Mouse (Mus musculus) heart, postnatal 10 days (tissue): ENCODE measurements around the gene Cntn1. TPM values are rescaled to one million over a fixed set of nuclear protein-coding genes. Genes with fewer than 3 reads are reported as not detected.
A peak's percentile ranks its signal among the peaks of the same experiment; 100 is the strongest.

Experiments used
- DNase-seq, 2 experiments: peaks; one replicate each; pipeline ENCODE4 v3.0.0; 2021
- intact Hi-C: fragments of 180-260 bp; cut with DNase I; formaldehyde crosslinking; loops from one replicate; pipeline ENCODE4 v1.15.1; 2025
- total RNA-seq, 2 experiments: library from RNA; stranded (reverse); gene quantifications; 2 replicates each; pipeline ENCODE4 v1.2.3; 2021

Gene Cntn1
- total RNA-seq, 2 experiments from 2014 or later, result 0.05 to 0.10 TPM

GRCm38 (mm10) chr15:92134254-92134653 is 83.3 kb downstream of the Cntn1 start:
- DNase-seq, result no peak
- intact Hi-C loops, result no loop called here

DNA sequence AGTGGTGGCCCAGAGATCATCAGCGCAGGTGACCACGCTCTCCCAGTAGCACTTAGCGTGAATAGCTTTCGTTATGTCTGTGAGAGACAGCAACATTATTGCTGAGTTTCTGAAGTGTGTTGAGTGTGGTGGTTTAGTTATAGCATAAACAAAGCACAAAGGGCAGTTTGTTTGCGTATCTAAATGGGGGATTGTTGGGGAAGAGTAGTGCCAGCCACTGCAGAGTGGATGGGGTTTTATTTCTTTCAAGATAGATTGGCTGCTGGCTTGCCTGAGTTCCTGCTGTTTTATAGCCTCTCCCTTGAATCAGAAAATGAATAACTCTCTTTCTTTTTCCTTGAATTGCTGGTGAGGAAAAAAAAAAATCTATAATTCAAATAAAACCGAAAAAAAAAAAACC is 86.1 kb downstream of the Cntn1 start:
- intact Hi-C loops, result no loop called here
- no peak for DNase-seq

DNA sequence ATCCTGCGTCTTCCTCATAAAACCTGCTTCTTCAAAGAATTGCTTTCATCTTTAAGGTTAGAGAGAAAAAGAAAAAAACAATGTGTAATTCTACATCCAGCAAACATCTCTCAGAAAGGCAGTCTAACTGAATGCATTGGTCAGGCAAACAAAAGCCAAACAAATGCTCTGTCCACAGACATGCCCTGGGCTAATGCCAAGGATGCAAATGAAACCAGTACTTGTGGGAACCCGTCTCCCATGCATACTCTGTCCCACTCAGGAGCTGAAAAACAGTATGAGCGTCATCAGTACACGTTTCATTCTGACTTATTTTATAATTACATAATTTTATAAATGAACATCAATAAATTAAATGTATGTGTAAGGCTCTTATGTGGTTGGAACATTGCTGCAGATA is 91.0 kb downstream of the Cntn1 start:
- intact Hi-C loops, result no loop called here
- DNase-seq, result no peak

DNA sequence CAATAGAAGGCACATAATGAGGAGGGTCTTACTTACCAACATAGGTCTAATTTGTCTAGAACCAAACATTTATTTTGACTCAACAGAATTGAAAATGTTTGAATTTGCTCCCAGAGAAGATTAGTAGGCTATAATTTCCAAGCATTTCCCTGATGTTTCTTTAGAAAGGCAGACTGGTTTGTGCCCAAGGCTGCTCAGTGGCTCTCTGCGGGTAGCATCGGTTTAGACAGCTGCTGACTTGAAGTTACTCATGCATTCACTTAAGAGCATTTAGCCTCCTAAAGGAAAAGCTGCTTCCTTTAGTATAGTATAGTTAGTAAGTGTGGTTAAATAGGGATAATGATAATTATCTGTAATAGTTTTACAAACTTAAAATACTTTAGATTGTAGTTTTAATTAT is 104.0 kb downstream of the Cntn1 start:
- intact Hi-C loops, result no loop called here
- no peak for DNase-seq

DNA sequence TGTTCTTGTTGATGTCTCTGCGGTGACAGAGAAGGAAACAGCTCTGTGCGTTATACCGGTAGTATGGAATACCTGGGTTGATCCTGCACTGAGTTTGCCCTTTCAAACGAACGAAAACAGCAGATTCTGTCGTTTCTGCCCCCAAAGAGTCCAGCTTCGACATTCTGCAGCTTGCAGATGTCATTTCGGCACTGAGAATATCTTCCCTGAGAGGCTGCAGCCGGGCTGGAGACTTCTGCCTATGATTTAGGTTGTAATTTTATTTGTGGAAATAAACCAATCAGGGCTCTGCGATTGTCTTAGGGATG is 109.8 kb downstream of the Cntn1 start:
- intact Hi-C loops, result no loop called here
- no peak for DNase-seq

- intact Hi-C loops, result no loop called here
- no peak for DNase-seq
Observed at GRCm38 (mm10) chr15:92161163-92162025, 110.4 kb downstream of the Cntn1 start.

DNA sequence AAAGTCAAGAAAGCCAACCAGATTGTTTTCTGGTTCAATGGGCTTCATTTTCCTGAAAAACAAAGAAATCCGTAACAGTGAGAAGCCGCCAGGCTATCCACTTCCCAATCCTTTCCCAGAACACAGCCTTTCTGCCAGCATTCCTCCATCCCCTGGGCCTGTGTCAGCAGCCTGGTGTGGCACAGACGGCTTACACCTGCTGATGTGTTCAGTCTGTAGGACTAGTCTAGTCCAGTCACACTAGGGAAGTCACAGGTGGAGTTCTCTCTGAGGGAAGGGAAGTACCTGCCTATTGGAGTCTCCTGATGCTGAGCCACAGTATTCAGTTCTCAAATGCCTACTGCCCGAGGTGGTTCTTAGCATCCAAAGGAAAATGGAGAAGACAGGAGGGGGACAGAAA is 111.9 kb downstream of the Cntn1 start:
- intact Hi-C loops, result no loop called here
- DNase-seq, result no peak

DNA sequence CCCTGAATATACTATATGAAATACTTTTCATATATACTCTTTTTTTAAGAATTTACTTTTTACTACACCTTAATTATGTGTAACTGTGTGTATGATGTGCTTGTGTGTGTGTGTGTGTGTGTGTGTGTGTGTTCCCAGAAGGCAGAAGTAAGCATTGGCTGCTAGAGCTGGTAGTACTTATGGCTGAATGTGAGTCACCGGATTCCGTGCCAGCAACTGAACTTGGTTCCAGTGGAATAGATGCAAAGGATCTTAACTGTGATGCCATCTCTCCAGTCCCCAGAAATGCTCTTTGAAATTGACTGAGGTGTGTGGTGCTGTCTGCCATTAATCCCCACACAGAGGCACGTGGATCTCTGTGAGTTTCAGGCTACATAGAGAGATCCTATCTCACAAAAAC is 113.2 kb downstream of the Cntn1 start:
- DNase-seq, result no peak
- intact Hi-C loops, result no loop called here

- intact Hi-C loops, result no loop called here
Observed at GRCm38 (mm10) chr15:92166266-92166665, 115.3 kb downstream of the Cntn1 start.

DNA sequence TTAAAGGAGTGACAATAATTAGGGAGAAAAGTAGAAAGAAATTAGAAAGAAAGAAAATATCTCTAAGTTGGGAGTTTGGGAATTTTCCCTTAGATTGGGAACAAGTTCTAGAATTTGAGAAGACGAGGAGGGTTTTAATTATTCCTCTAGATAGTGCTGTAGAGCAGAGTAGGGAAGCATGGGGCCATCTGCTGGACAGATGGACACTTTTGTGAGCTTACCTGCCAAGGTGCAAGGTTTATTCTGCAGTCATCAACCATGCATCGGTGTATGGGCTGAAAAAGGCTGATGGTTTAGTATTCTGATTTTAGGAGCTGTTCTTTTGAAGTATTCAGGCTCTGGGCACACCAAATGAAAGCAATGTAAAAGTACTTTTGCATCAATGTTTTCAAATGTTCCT is 124.8 kb downstream of the Cntn1 start:
- intact Hi-C loops, result no loop called here
- no peak for DNase-seq

More at GRCm38 (mm10) chr15:92166266-92166665, 115.3 kb downstream of the Cntn1 start:
- no peak for DNase-seq

DNA sequence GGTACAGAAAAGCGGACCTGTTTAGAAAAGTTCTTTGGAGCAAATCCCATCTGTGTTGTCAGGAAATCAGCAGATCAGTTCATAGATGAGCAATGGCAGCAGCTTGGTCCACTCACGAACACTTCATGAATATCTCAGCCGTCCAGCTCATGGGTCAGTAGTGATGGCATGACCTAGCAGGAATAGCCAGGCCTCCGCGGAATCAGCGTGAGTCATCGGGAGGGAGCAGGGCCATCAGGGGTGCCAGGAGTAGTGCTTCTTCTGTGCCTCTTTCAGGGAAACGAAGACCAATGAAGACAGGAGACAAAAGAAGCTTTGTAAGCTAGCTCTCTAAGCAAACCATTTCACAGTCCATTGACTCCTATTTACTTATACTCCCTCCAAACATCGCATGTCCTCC is 126.4 kb downstream of the Cntn1 start:
- DNase-seq, result no peak
- intact Hi-C loops, result no loop called here

DNA sequence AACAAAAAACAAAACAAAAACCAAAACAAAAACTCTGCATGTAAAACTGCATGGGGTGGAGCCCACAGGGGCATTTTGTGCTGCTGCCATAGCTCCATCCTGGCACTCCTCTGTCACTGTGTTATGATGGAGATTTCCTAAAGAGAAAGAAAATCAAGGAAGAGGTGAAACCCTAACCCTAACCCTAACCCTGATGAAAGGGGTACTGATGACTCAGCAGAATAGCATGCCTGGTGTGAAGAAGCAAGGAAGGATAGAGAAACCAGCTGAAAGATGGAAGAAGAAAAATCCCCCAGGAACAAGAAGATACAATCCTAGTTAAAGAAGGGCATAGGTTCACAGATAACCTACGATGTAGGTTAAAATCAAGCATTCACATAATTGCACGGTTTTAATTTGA is 134.5 kb downstream of the Cntn1 start:
- no peak for DNase-seq
- intact Hi-C loops, result no loop called here

GRCm38 (mm10) chr15:92190000-92190399 is 139.0 kb downstream of the Cntn1 start:
- intact Hi-C loops, result no loop called here
- peak; percentile 43 to 51 for DNase-seq

GRCm38 (mm10) chr15:92200326-92200985 is 149.5 kb downstream of the Cntn1 start:
- intact Hi-C loops, result no loop called here
- DNase-seq, result no peak

- DNase-seq, result peak in 1 of 2 experiments; percentile 18
- intact Hi-C loops, result no loop called here
Observed at GRCm38 (mm10) chr15:92206695-92207094, 155.7 kb downstream of the Cntn1 start.

- intact Hi-C loops, result no loop called here
- no peak for DNase-seq
Observed at GRCm38 (mm10) chr15:92209778-92210177, 158.8 kb downstream of the Cntn1 start.

DNA sequence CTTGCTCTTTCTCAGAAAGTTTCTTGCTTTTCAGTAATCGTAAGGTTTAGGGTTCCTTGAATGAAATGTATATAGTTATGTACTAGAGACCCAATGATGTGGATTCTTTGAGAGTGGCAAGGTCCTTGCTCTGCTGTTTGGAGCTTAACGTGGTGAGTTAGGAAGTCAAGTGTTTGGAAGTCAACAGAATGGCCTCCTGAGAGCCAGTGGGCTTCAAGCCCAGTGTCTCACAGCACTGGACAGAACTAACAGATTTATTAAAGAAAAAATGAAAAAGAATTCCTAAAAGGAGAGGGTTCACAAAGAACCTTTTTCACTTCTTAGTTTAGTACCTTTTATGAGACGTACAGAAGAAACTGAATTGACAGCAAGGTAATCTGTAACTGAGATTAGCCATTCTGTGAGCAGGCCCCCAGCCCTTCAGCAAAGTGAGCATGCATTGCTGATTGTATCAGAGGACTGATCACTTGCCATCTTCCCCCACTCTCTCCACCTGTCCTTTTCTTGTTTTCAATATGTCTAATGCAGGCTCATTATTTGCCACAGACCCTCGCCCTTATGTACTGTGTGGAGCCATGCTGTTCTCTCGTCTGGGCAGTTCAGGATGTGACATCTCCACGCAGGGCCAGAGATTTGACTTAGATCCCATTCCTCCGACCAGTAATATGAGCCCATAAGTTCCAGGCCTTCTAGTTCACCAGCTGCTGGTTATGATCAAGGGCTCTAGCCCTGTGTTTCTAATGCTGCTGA is 159.7 kb downstream of the Cntn1 start:
- DNase-seq, result peak in 1 of 2 experiments; percentile 6
- intact Hi-C loops, result no loop called here

GRCm38 (mm10) chr15:92215841-92216240 is 164.9 kb downstream of the Cntn1 start:
- intact Hi-C loops, result no loop called here
- DNase-seq, result no peak

DNA sequence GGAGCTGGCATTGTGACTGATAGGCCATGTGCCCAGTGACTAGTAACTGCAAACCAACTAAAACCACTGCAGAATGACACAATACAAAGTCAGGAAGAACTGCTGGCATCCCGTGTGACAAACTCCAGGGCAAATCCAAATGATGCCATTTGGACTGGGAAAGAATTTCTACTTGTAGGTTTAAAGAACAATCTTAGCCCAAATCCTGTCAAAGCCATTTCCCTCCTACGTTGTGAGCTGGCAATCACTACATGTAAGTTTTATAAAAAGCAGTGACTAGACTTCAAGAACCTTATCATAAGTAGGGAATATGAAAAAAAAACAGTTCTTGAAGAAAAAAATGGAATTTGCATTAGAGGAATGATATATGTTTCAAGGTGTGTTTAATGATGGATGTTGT is 170.5 kb downstream of the Cntn1 start:
- intact Hi-C loops, result no loop called here
- no peak for DNase-seq

GRCm38 (mm10) chr15:92231386-92231785 is 180.4 kb downstream of the Cntn1 start:
- intact Hi-C loops, result loop anchor here (1.0 to 2.0 kb wide), 2 partner anchors 262 to 451 kb away; no protein-coding TSS in a partner anchor
- peak; percentile 8 to 21 for DNase-seq

DNA sequence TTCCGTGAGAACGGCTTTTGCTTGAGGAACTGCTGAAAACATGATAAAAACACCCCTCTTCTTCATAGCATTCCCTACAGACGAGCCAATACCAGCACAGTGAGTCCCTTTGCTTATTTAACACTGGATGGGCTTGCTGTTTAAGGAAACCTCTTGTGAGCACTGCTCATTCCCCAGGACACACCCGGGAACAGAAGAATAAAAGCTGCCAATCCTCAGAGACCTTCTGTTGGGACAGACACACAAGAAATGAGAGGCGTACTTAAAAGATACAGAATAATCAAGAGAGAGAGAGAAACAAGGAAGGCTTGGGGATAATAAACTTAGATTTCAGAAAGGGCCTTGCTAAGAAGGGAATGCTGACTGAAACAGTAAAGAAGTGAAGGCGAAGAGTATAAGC is 184.9 kb downstream of the Cntn1 start:
- intact Hi-C loops, result no loop called here

More for the DNA sequence above, 184.9 kb downstream of the Cntn1 start:
- DNase-seq, result no peak
